Mouse (Mus musculus) neural tube, embryonic 11.5 days (tissue): ENCODE measurements around the gene Nfkb2. TPM values are rescaled to one million over a fixed set of nuclear protein-coding genes. Genes with fewer than 3 reads are reported as not detected.

Experiments
- ATAC-seq: fragments of 200-750 bp; cut with Nextera tagmentation; 2 replicates; pipeline ENCODE4 v1.8.0; 2017; ENCODE audit warnings: moderate number of reproducible peaks, mild to moderate bottlenecking, moderate TSS enrichment, moderate library complexity; ENCODE audit not compliant: insufficient read depth, low FRiP score, low TSS enrichment
- DNase-seq: peaks from one replicate; pipeline ENCODE4 v3.0.0-alpha.2; 2015; ENCODE audit warnings: low spot score
- H3K27ac ChIP-seq: fragments of 300-500 bp; sonication (generic); 2 replicates; pipeline ENCODE4 v1.5.1; 2014; ENCODE audit warnings: low read depth, mild to moderate bottlenecking, low read length
- H3K27me3 ChIP-seq: fragments of 300-500 bp; sonication (generic); 2 replicates; pipeline ENCODE4 v1.6.1; 2014; ENCODE audit warnings: mild to moderate bottlenecking, low read length, mixed read lengths; ENCODE audit not compliant: control insufficient read depth, insufficient read depth
- H3K36me3 ChIP-seq: fragments of 300-500 bp; sonication (generic); 2 replicates; pipeline ENCODE4 v1.6.1; 2014; ENCODE audit warnings: mild to moderate bottlenecking, low read length, moderate library complexity, mixed read lengths; ENCODE audit not compliant: control insufficient read depth, insufficient read depth
- H3K4me1 ChIP-seq: fragments of 300-500 bp; sonication (generic); 2 replicates; pipeline ENCODE4 v1.6.1; 2014; ENCODE audit warnings: low read length, mixed read lengths; ENCODE audit not compliant: control insufficient read depth, insufficient read depth
- H3K4me2 ChIP-seq: fragments of 300-500 bp; sonication (generic); 2 replicates; pipeline ENCODE4 v1.6.1; 2014; ENCODE audit warnings: low read depth, mild to moderate bottlenecking, moderate library complexity
- H3K4me3 ChIP-seq: fragments of 300-500 bp; sonication (generic); 2 replicates; pipeline ENCODE4 v1.5.1; 2014; ENCODE audit warnings: low read depth, low read length
- H3K9ac ChIP-seq: fragments of 300-500 bp; sonication (generic); 2 replicates; pipeline ENCODE4 v1.6.1; 2014; ENCODE audit warnings: mild to moderate bottlenecking, low read length
- H3K9me3 ChIP-seq: fragments of 300-500 bp; sonication (generic); 2 replicates; pipeline ENCODE4 v1.6.1; 2016; ENCODE audit warnings: low read length; ENCODE audit not compliant: control insufficient read depth
- WGBS: fragments of 180-500 bp; shearing (Covaris S2); extraction: QIAGEN DNeasy Blood & Tissue Kit; methylation state at CpG from one replicate; pipeline ENCODE4 v1.1.7; 2014; 5-methylcytosine and 5-hydroxymethylcytosine counted together
- polyA plus RNA-seq: library from polyadenylated mRNA; unstranded; fragments of >200 nt; fragmentation: Nextera tagmentation; extraction: Ambion mirVana; gene quantifications from 2 replicates; pipeline ENCODE4 v1.2.1, GENCODE M21; 2014

The Nfkb2 gene
- polyA plus RNA-seq, 1 experiment from 2014 or later, result 4.1 TPM

GRCm38 (mm10) chr19:46306751-46307289 is 2.7 kb downstream of the Nfkb2 start:
- H3K9me3 ChIP-seq, result no peaks in the 10 kb centered on the region
- no peak overlapping the region for H3K4me3 ChIP-seq
- H3K4me1 ChIP-seq, result peaks cover 14% of the 10 kb centered on the region
- no peak overlapping the region for H3K4me2 ChIP-seq
- peaks cover 18% of the 10 kb centered on the region for H3K27me3 ChIP-seq
- DNase-seq (no peak), ATAC-seq (no peak)
- 94% methylated on average over 9 of the region's 9 CpGs for WGBS
- H3K27ac ChIP-seq, result no peak overlapping the region
- no peaks in the 10 kb centered on the region for H3K36me3 ChIP-seq
- no peak overlapping the region for H3K9ac ChIP-seq

GRCm38 (mm10) chr19:46307781-46308180 is 3.7 kb downstream of the Nfkb2 start:
- 69% methylated on average over 16 of the region's 16 CpGs for WGBS
- no peak for ATAC-seq
- DNase-seq, result no peak

GRCm38 (mm10) chr19:46308303-46308702 is 4.2 kb downstream of the Nfkb2 start:
- Histone ChIP-seq H3K9me3 (no peaks in the 10 kb centered on the region), H3K9ac (no peak overlapping the region), H3K36me3 (no peaks in the 10 kb centered on the region), H3K4me2 (no peak overlapping the region), H3K4me3 (no peak overlapping the region), H3K27ac (no peak overlapping the region), H3K4me1 (peaks cover 14% of the 10 kb centered on the region), H3K27me3 (peaks cover 20% of the 10 kb centered on the region)
- DNase-seq (no peak), ATAC-seq (no peak)
- 51% methylated on average over 15 of the region's 16 CpGs for WGBS

More at GRCm38 (mm10) chr19:46307781-46308180, 3.7 kb downstream of the Nfkb2 start:
- no peaks in the 10 kb centered on the region for H3K9me3 ChIP-seq
- no peaks in the 10 kb centered on the region for H3K36me3 ChIP-seq
- peaks cover 14% of the 10 kb centered on the region for H3K4me1 ChIP-seq
- H3K4me3 ChIP-seq, result no peak overlapping the region
- H3K27ac ChIP-seq, result no peak overlapping the region
- H3K27me3 ChIP-seq, result peaks cover 18% of the 10 kb centered on the region
- no peak overlapping the region for H3K9ac ChIP-seq
- H3K4me2 ChIP-seq, result no peak overlapping the region

GRCm38 (mm10) chr19:46308706-46309435 is 4.8 kb downstream of the Nfkb2 start:
- Histone ChIP-seq H3K4me1 (peaks cover 14% of the 10 kb centered on the region), H3K9me3 (no peaks in the 10 kb centered on the region), H3K4me2 (peak overlapping the region; percentile 58), H3K36me3 (no peaks in the 10 kb centered on the region), H3K4me3 (peak overlapping the region; percentile 27), H3K27me3 (peaks cover 25% of the 10 kb centered on the region), H3K9ac (peak overlapping the region; percentile 39), H3K27ac (no peak overlapping the region)
- ATAC-seq, result peak; percentile 24
- 2% methylated on average over 47 of the region's 47 CpGs for WGBS
- peak; percentile 92 for DNase-seq

GRCm38 (mm10) chr19:46309651-46310305 is 5.7 kb downstream of the Nfkb2 start:
- Histone ChIP-seq H3K4me2 (no peak overlapping the region), H3K4me1 (peaks cover 8% of the 10 kb centered on the region), H3K9ac (no peak overlapping the region), H3K27me3 (peaks cover 34% of the 10 kb centered on the region), H3K9me3 (no peaks in the 10 kb centered on the region), H3K27ac (no peak overlapping the region), H3K36me3 (no peaks in the 10 kb centered on the region), H3K4me3 (no peak overlapping the region)
- 84% methylated on average over 21 of the region's 21 CpGs for WGBS
- DNase-seq (no peak), ATAC-seq (no peak)

GRCm38 (mm10) chr19:46310312-46310865 is 6.3 kb downstream of the Nfkb2 start:
- Histone ChIP-seq H3K9me3 (no peaks in the 10 kb centered on the region), H3K27ac (no peak overlapping the region), H3K4me1 (peaks cover 4% of the 10 kb centered on the region; the same call in 1 of the 2 replicates), H3K4me3 (no peak overlapping the region), H3K27me3 (peaks cover 40% of the 10 kb centered on the region), H3K9ac (no peak overlapping the region), H3K4me2 (no peak overlapping the region), H3K36me3 (no peaks in the 10 kb centered on the region)
- DNase-seq, result no peak
- no peak for ATAC-seq
- WGBS, result 94% methylated on average over 12 of the region's 12 CpGs

GRCm38 (mm10) chr19:46311341-46311740 is 7.2 kb downstream of the Nfkb2 start:
- ATAC-seq, result no peak
- DNase-seq, result no peak
- H3K36me3 ChIP-seq, result no peaks in the 10 kb centered on the region
- peaks cover 4% of the 10 kb centered on the region; the same call in 1 of the 2 replicates for H3K4me1 ChIP-seq
- WGBS, result 86% methylated on average over 9 of the region's 9 CpGs
- H3K4me3 ChIP-seq, result no peak overlapping the region
- no peak overlapping the region for H3K27ac ChIP-seq
- no peaks in the 10 kb centered on the region for H3K9me3 ChIP-seq
- no peak overlapping the region for H3K9ac ChIP-seq
- H3K4me2 ChIP-seq, result no peak overlapping the region
- H3K27me3 ChIP-seq, result peaks cover 50% of the 10 kb centered on the region

GRCm38 (mm10) chr19:46312566-46312965 is 8.4 kb downstream of the Nfkb2 start:
- ATAC-seq, result no peak
- no peaks in the 10 kb centered on the region for H3K36me3 ChIP-seq

More at GRCm38 (mm10) chr19:46312566-46312965, 8.4 kb downstream of the Nfkb2 start:
- Histone ChIP-seq H3K4me1 (peaks cover 6% of the 10 kb centered on the region; the same call in 1 of the 2 replicates), H3K27me3 (peaks cover 59% of the 10 kb centered on the region), H3K9me3 (no peaks in the 10 kb centered on the region), H3K9ac (no peak overlapping the region), H3K27ac (no peak overlapping the region), H3K4me3 (no peak overlapping the region), H3K4me2 (no peak overlapping the region)
- WGBS, result 88% methylated on average over 20 of the region's 21 CpGs
- DNase-seq, result no peak
